Mouse (Mus musculus) midbrain, postnatal 0 days (tissue): ENCODE measurements around the gene Stat1. TPM values are rescaled to one million over a fixed set of nuclear protein-coding genes. Genes with fewer than 3 reads are reported as not detected.

Experiments used
- ATAC-seq: fragments of 200-750 bp; cut with Nextera tagmentation; 2 replicates; pipeline ENCODE4 v1.8.0; 2017; ENCODE audit warnings: moderate number of reproducible peaks, mild to moderate bottlenecking, moderate TSS enrichment, moderate library complexity; ENCODE audit not compliant: low FRiP score
- DNase-seq: peaks from one replicate; pipeline ENCODE4 v3.0.0-alpha.2; 2015; ENCODE audit warnings: low spot score
- H3K27ac ChIP-seq: fragments of 300-500 bp; sonication (generic); 2 replicates; pipeline ENCODE4 v1.5.1; 2014; ENCODE audit warnings: low read depth, mild to moderate bottlenecking, low read length, mixed read lengths
- H3K27me3 ChIP-seq: fragments of 300-500 bp; sonication (generic); 2 replicates; pipeline ENCODE4 v1.6.1; 2014; ENCODE audit warnings: low read length, control low read depth, mixed read lengths; ENCODE audit not compliant: insufficient read depth
- H3K36me3 ChIP-seq: fragments of 300-500 bp; sonication (generic); 2 replicates; pipeline ENCODE4 v1.6.1; 2014; ENCODE audit warnings: low read length, control low read depth, mixed read lengths; ENCODE audit not compliant: insufficient read depth
- H3K4me1 ChIP-seq: fragments of 300-500 bp; sonication (generic); 2 replicates; pipeline ENCODE4 v1.6.1; 2014; ENCODE audit warnings: mild to moderate bottlenecking, control low read depth, antibody characterized with exemption, low read length, mixed read lengths; ENCODE audit not compliant: insufficient read depth
- H3K4me2 ChIP-seq: fragments of 300-500 bp; sonication (generic); 2 replicates; pipeline ENCODE4 v1.6.1; 2014; ENCODE audit warnings: low read depth, mild to moderate bottlenecking, low read length, mixed read lengths; ENCODE audit not compliant: poor library complexity, severe bottlenecking
- H3K4me3 ChIP-seq: fragments of 300-500 bp; sonication (generic); 2 replicates; pipeline ENCODE4 v1.5.1; 2014; ENCODE audit warnings: low read depth, mild to moderate bottlenecking, low read length, moderate library complexity
- H3K9ac ChIP-seq: fragments of 300-500 bp; sonication (generic); replicated peaks from 2 replicates; pipeline ENCODE4 v1.6.1; 2014; ENCODE audit warnings: mild to moderate bottlenecking, low read length, moderate library complexity, mixed read lengths; ENCODE audit not compliant: poor library complexity, severe bottlenecking
- H3K9me3 ChIP-seq: fragments of 300-500 bp; sonication (generic); 2 replicates; pipeline ENCODE4 v1.6.1; 2016; ENCODE audit warnings: low read length, control low read depth
- CTCF ChIP-seq: IDR thresholded peaks from 2 replicates; pipeline ENCODE4 v1.5.1; 2016; ENCODE audit warnings: antibody characterized with exemption, mild to moderate bottlenecking
- WGBS: fragments of 180-500 bp; shearing (Covaris S2); extraction: QIAGEN DNeasy Blood & Tissue Kit; methylation state at CpG from one replicate; pipeline ENCODE4 v1.1.7; 2014; 5-methylcytosine and 5-hydroxymethylcytosine counted together
- polyA plus RNA-seq: library from polyadenylated mRNA; unstranded; fragments of >200 nt; fragmentation: Nextera tagmentation; extraction: Ambion mirVana; gene quantifications from 2 replicates; pipeline ENCODE4 v1.2.1, GENCODE M21; 2015
- total RNA-seq: library from RNA; depleted of rRNA; stranded (reverse); fragments of >200 nt; gene quantifications from 2 replicates; pipeline ENCODE4 v1.2.3, GENCODE M21; 2014

The Stat1 gene
- total and polyA plus RNA-seq, 2 experiments from 2014 or later = 11.2 to 27.5 TPM

GRCm38 (mm10) chr1:52098618-52099232 lies 20.5 kb upstream of the Stat1 start:
- H3K4me1 ChIP-seq = no peaks in the 10 kb centered on the region
- DNase-seq (peak; percentile 67), ATAC-seq (no peak)
- no peak overlapping the region for H3K4me3 ChIP-seq
- no peaks in the 10 kb centered on the region for H3K36me3 ChIP-seq
- no peak overlapping the region for H3K4me2 ChIP-seq
- 78% methylated on average over 3 of the region's 3 CpGs for WGBS
- peak; percentile 91 for TF ChIP-seq CTCF
- no peaks in the 10 kb centered on the region for H3K27me3 ChIP-seq
- no peaks in the 10 kb centered on the region for H3K9me3 ChIP-seq
- no peak overlapping the region for H3K9ac ChIP-seq
- no peak overlapping the region for H3K27ac ChIP-seq

DNA sequence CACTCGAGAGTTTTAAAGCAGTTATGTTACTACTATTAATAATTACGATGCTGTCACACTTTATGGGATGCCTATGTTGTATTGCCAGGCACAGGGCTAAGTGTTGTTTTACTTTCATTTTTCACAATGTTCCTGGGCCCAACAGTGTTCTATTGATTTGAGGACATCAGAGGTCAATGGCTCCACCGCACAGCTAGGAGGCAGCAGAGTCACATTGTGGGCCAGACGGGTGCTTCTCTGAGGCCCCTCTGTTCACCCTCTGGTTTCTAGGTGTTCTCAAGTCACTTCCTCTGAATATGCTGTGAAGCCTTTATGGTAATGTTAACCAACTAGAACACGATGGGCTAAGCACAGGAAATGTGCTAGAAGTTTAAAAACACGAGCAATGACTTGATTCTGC lies 18.7 kb upstream of the Stat1 start:
- Histone ChIP-seq H3K4me1 (no peaks in the 10 kb centered on the region), H3K4me2 (no peak overlapping the region), H3K36me3 (no peaks in the 10 kb centered on the region), H3K27me3 (no peaks in the 10 kb centered on the region), H3K9me3 (no peaks in the 10 kb centered on the region), H3K27ac (no peak overlapping the region), H3K4me3 (no peak overlapping the region), H3K9ac (no peak overlapping the region)
- TF ChIP-seq CTCF = peak; percentile 31
- 74% methylated on average over 6 of the region's 6 CpGs for WGBS
- ATAC-seq = no peak
- no peak for DNase-seq

GRCm38 (mm10) chr1:52102795-52103194 lies 16.4 kb upstream of the Stat1 start:
- TF ChIP-seq CTCF = no peak
- Histone ChIP-seq H3K9me3 (no peaks in the 10 kb centered on the region), H3K36me3 (no peaks in the 10 kb centered on the region), H3K27ac (no peak overlapping the region), H3K27me3 (no peaks in the 10 kb centered on the region), H3K9ac (no peak overlapping the region), H3K4me2 (no peak overlapping the region), H3K4me1 (no peaks in the 10 kb centered on the region), H3K4me3 (no peak overlapping the region)
- DNase-seq (no peak), ATAC-seq (no peak)
- WGBS = 88% methylated on average over 8 of the region's 8 CpGs

- ATAC-seq (no peak), DNase-seq (no peak)
- H3K9ac ChIP-seq = no peak overlapping the region
- no peak overlapping the region for H3K27ac ChIP-seq
- no peaks in the 10 kb centered on the region for H3K27me3 ChIP-seq
- H3K4me3 ChIP-seq = no peak overlapping the region
- TF ChIP-seq CTCF = no peak
- no peaks in the 10 kb centered on the region for H3K4me1 ChIP-seq
- WGBS = 94% methylated on average over 11 of the region's 11 CpGs
- H3K9me3 ChIP-seq = no peaks in the 10 kb centered on the region
- no peaks in the 10 kb centered on the region for H3K36me3 ChIP-seq
- no peak overlapping the region for H3K4me2 ChIP-seq
These were observed 12.0 kb upstream of the Stat1 start for GRCm38 (mm10) chr1:52107206-52107605.

- peaks cover 2% of the 10 kb centered on the region; the same call in 1 of the 2 replicates for H3K4me1 ChIP-seq
- no peak for TF ChIP-seq CTCF
- H3K36me3 ChIP-seq = no peaks in the 10 kb centered on the region
- H3K27ac ChIP-seq = no peak overlapping the region
- no peaks in the 10 kb centered on the region for H3K9me3 ChIP-seq
- no peak overlapping the region for H3K4me3 ChIP-seq
- DNase-seq (no peak), ATAC-seq (no peak)
- 68% methylated on average over 3 of the region's 3 CpGs for WGBS
- no peak overlapping the region for H3K9ac ChIP-seq
- no peak overlapping the region for H3K4me2 ChIP-seq
- H3K27me3 ChIP-seq = no peaks in the 10 kb centered on the region
These were observed 8.0 kb upstream of the Stat1 start for GRCm38 (mm10) chr1:52111217-52111616.

DNA sequence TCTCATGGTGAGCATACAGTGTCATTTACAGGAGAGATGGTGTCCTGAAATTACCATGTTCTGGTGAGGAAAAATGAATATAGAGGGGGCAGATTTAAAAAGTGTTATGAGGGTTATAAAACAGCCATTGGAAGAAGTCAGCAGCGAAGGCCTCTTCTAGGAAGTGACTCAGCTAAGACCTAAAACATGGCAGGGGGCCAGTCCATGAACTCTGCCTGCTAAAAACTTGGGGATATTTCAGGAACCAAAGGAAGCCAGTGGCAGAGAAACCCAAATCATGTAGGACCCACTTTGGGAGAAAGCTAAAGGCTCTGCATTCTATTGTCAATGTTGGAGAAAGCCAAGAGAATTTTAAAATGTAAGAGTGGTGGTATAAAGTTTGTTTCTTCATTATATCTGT lies 6.9 kb upstream of the Stat1 start:
- Histone ChIP-seq H3K4me2 (no peak overlapping the region), H3K9ac (no peak overlapping the region), H3K27me3 (no peaks in the 10 kb centered on the region), H3K27ac (no peak overlapping the region), H3K36me3 (no peaks in the 10 kb centered on the region), H3K4me3 (no peak overlapping the region), H3K4me1 (peaks cover 2% of the 10 kb centered on the region; the same call in 1 of the 2 replicates), H3K9me3 (no peaks in the 10 kb centered on the region)
- WGBS = 83% methylated on average over 1 of the region's 1 CpGs
- no peak for ATAC-seq
- DNase-seq = no peak
- TF ChIP-seq CTCF = no peak
